ENCODE assay signal across 11 mouse cellular contexts in genomic region chr4:137773369-137773899, GRCm38 (mm10). TPM values are rescaled to one million over a fixed set of nuclear protein-coding genes. Genes with fewer than 3 reads are reported as not detected.
DNase-seq lines count a peak whose midpoint lies in the region; ATAC-seq and TF ChIP-seq lines count a peak whose summit lies in the region.
"Had no signal": no experiment of that assay in that cellular context is flagged by ENCODE, and none has a peak within 500 bp of the region (broad histone marks: within the 10 kb centered on the region; RNA-seq: fewer than 3 reads in every experiment).

No protein-coding gene starts in this region.

- TF ChIP-seq POLR2A in CH12.LX (IDR thresholded peaks at IDR 0.05; ENCODE audit: low read depth, low read length) = no peak

- peak overlapping the region; percentile 54; the same call in 1 of the 2 replicates for H3K4me2 ChIP-seq in CH12.LX (ENCODE audit: insufficient read depth, low read depth, poor library complexity, severe bottlenecking)
- H3K4me2 ChIP-seq in embryonic facial prominence, embryonic 13.5 days = no peak overlapping the region

- 30% methylated on average over 2 of the region's 2 CpGs for WGBS in embryonic facial prominence, embryonic 13.5 days

- peaks cover 29 to 87% of the 10 kb centered on the region in 2 experiments for H3K4me1 ChIP-seq in CH12.LX (ENCODE audit: control insufficient read depth in 1 of 2, insufficient read depth in 2 of 2)
- peaks cover 60% of the 10 kb centered on the region for H3K4me1 ChIP-seq in embryonic facial prominence, embryonic 13.5 days

- peak; percentile 45 for DNase-seq in embryo, embryonic 10 days (ENCODE audit: low spot score)
- no peak for DNase-seq in embryo, embryonic 9.5 days (ENCODE audit: extremely low spot score)
- DNase-seq in CH12.LX (ENCODE audit: extremely low read depth) = no peak
- DNase-seq in kidney, postnatal 36 days = peak; percentile 90 to 92
- no peak for DNase-seq in cerebellum, adult 18-20 months
- no peak for DNase-seq in spleen, postnatal 10 days (ENCODE audit: low spot score in 2 of 2)
- DNase-seq in left cerebral cortex, adult 8-10 months (ENCODE audit: low spot score in 2 of 2) = no peak
- DNase-seq: cerebellum, postnatal 36 days; layer of hippocampus, postnatal 36 days; thymus, adult 18-20 months had no signal

- peak overlapping the region; percentile 53; the same call in 1 of the 2 replicates for H3K9ac ChIP-seq in CH12.LX (ENCODE audit: insufficient read depth, low read depth)
- H3K9ac ChIP-seq in embryonic facial prominence, embryonic 13.5 days = no peak overlapping the region

- H3K4me3 ChIP-seq in CH12.LX (replicated peaks in 1 of 3; ENCODE audit: low read depth in 2 of 3, low read length in 2 of 3, poor library complexity in 1 of 3) = no peak overlapping the region
- H3K4me3 ChIP-seq in embryonic facial prominence, embryonic 13.5 days = no peak overlapping the region

- peak overlapping the region; percentile 82 for H3K27ac ChIP-seq in CH12.LX (ENCODE audit: insufficient read depth, low read depth)
- H3K27ac ChIP-seq in embryonic facial prominence, embryonic 13.5 days = peak overlapping the region; percentile 81

- in situ Hi-C loops in CH12.LX (cut with MboI; ENCODE audit: low pct_ligation_motif_present, low pct_unique_long_range_greater_than_20kb, low sequenced_read_pairs) = no loop called here

- peaks cover 28% of the 10 kb centered on the region for H3K79me2 ChIP-seq in CH12.LX (replicated peaks; ENCODE audit: control insufficient read depth, extremely low read depth, insufficient read depth, poor library complexity, severe bottlenecking)

- no peak for TF ChIP-seq RAD21 in CH12.LX (IDR thresholded peaks at IDR 0.05; ENCODE audit: low read depth, low read length)

- H3K27me3 ChIP-seq in CH12.LX (replicated peaks) = no peaks in the 10 kb centered on the region
- no peaks in the 10 kb centered on the region for H3K27me3 ChIP-seq in embryonic facial prominence, embryonic 13.5 days

- H3K36me3 ChIP-seq in CH12.LX (replicated peaks in 1 of 2; ENCODE audit: control insufficient read depth in 1 of 2, insufficient read depth in 1 of 2, low read length in 1 of 2) = peaks cover 10 to 71% of the 10 kb centered on the region in 2 experiments
- H3K36me3 ChIP-seq in embryonic facial prominence, embryonic 13.5 days = no peaks in the 10 kb centered on the region

- H3K9me3 ChIP-seq in CH12.LX (replicated peaks; ENCODE audit: low read length) = no peaks in the 10 kb centered on the region
- H3K9me3 ChIP-seq in embryonic facial prominence, embryonic 13.5 days = no peaks in the 10 kb centered on the region

- TF ChIP-seq EP300 in CH12.LX (IDR thresholded peaks at IDR 0.05; ENCODE audit: low read length) = no peak

- dilution Hi-C loops in CH12.LX (cut with MboI; ENCODE audit: extremely low pct_ligation_motif_present, extremely low pct_unique_long_range_greater_than_20kb, low sequenced_read_pairs) = no loop called here

- ATAC-seq in embryonic facial prominence, embryonic 13.5 days (ENCODE audit: insufficient number of reproducible peaks, insufficient read depth, low FRiP score, low TSS enrichment, low read depth) = no peak

- TF ChIP-seq CTCF in CH12.LX (conservative IDR thresholded peaks at IDR 0.05 in 1 of 2, IDR thresholded peaks at IDR 0.05 in 1 of 2; ENCODE audit: low read depth in 2 of 2, low read length in 2 of 2) = no peak

TF ChIP-seq in CH12.LX, 34 proteins besides CTCF, POLR2A, EP300 and RAD21:
- TF ChIP-seq POLR2AphosphoS2 (IDR thresholded peaks at IDR 0.05; ENCODE audit: low read depth, low read length) = no peak
- no peak for TF ChIP-seq JUN (IDR thresholded peaks at IDR 0.05; ENCODE audit: insufficient read depth, low read depth, low read length)
- TF ChIP-seq UBTF (IDR thresholded peaks at IDR 0.05; ENCODE audit: low read depth, low read length) = no peak
- no peak for TF ChIP-seq CHD2 (IDR thresholded peaks at IDR 0.05; ENCODE audit: low read length)
- no peak for TF ChIP-seq JUND (conservative IDR thresholded peaks at IDR 0.05; ENCODE audit: low read depth, low read length)
- no peak for TF ChIP-seq TBP (conservative IDR thresholded peaks at IDR 0.05; ENCODE audit: low read depth, low read length)
- TF ChIP-seq MAFK (IDR thresholded peaks at IDR 0.05; ENCODE audit: insufficient replicate concordance, low read length) = no peak
- no peak for TF ChIP-seq ETS1 (conservative IDR thresholded peaks at IDR 0.05; ENCODE audit: low read depth, low read length)
- no peak for TF ChIP-seq USF1 (IDR thresholded peaks at IDR 0.05; ENCODE audit: low read depth, low read length)
- no peak for TF ChIP-seq KAT2A (IDR thresholded peaks at IDR 0.05; ENCODE audit: insufficient replicate concordance, low read length)
- no peak for TF ChIP-seq MAX (IDR thresholded peaks at IDR 0.05; ENCODE audit: low read length)
- no peak for TF ChIP-seq RCOR1 (conservative IDR thresholded peaks at IDR 0.05; ENCODE audit: low read depth, low read length)
- TF ChIP-seq ZC3H11A (IDR thresholded peaks at IDR 0.05; ENCODE audit: low read depth, low read length) = no peak
- no peak for TF ChIP-seq ZMIZ1 (IDR thresholded peaks at IDR 0.05; ENCODE audit: low read depth, low read length)
- TF ChIP-seq NELFE (IDR thresholded peaks at IDR 0.05; ENCODE audit: low read depth, low read length) = no peak
- TF ChIP-seq ZKSCAN1 (IDR thresholded peaks at IDR 0.05; ENCODE audit: borderline replicate concordance, low read depth, low read length) = no peak
- no peak for TF ChIP-seq USF2 (conservative IDR thresholded peaks at IDR 0.05; ENCODE audit: low read depth, low read length)

RNA-seq across cellular contexts. Expression of gene Alpl, which starts 22.8 kb away (rescaled TPM):
- total RNA-seq in CH12.LX (2012; rRNA removed) = 115 and 130 TPM in 2 replicates
- total RNA-seq in CH12.LX (2014; rRNA removed) = 62.9 and 65.7 TPM in 2 replicates
- 152 and 164 TPM in 2 replicates for polyA plus RNA-seq in CH12.LX (2012; ENCODE audit: insufficient read length, low read depth)
- polyA plus RNA-seq in embryonic facial prominence, embryonic 13.5 days (2015; fragmentation: Nextera tagmentation; extraction: Ambion mirVana) = 110 and 122 TPM in 2 replicates
- 10 to 100 TPM in 3 of 4 experiments, 1 to 10 TPM in 1; 7.6 to 12.8 (median 11.6) TPM for total RNA-seq in left cerebral cortex, adult 8-10 months (2022)

Comparison
In these comparisons a context has a peak if more than half of its experiments do, and no peak if none do; other contexts are left out.
1. DNase-seq: peak in embryo, embryonic 10 days (single experiment) and kidney, postnatal 36 days (2 of 2); none in embryo, embryonic 9.5 days (single experiment), CH12.LX (single experiment), cerebellum, adult 18-20 months (0 of 2), spleen, postnatal 10 days (0 of 2) and left cerebral cortex, adult 8-10 months (0 of 2).
2. RNA of gene Alpl, which starts 22.8 kb away (total RNA-seq): 62.9 to 130 TPM in CH12.LX; 7.6 to 12.8 TPM in left cerebral cortex, adult 8-10 months; every median in the first group is over 4 times any median in the second.